ENCODE assay signal across 17 mouse cellular contexts in the genomic region with DNA sequence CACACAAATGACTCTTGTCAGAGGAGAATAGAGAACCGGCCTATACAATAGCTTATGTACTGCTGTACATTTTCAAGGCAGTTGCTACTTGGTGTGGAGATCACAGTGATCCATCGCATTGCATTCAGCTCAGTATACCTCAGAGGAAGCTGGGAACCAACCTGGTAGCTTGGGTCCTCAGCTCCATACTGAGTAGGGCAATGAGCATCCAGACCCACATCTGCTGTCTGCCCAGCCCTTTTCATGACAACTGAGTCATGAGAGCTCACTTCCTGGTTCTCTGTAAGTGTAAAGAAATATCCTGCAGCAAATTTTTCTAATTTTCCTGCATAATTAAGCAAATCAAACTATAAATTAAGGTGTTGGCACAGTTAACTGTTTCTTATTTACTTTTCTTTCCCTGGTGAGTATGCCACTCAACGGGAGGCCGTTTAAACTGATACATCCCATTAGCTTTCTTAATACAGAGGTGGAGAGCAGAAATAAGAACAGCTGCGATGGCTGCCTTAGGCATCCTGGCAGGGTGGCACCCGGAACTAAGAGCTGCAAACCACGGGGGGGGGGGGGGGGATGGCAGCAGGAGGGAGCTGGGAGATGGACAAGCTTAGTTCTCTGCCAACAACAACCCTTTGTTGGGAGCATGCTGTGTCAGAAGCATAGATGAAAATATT.
"Had no signal": no experiment of that assay in that cellular context is flagged by ENCODE, and none has a peak within 500 bp of the region (broad histone marks: within the 10 kb centered on the region; RNA-seq: fewer than 3 reads in every experiment).

No protein-coding gene starts in this region.

- H3K9me3 ChIP-seq: limb, embryonic 12.5 days; liver, embryonic 13.5 days; lung, embryonic 15.5 days; megakaryocyte, embryonic 14.5 days; midbrain, embryonic 15.5 days had no signal

- H3K4me2 ChIP-seq: limb, embryonic 12.5 days; liver, embryonic 13.5 days; lung, embryonic 15.5 days; midbrain, embryonic 11.5 days; midbrain, embryonic 15.5 days had no signal

- H3K4me3 ChIP-seq: limb, embryonic 12.5 days; liver, embryonic 13.5 days; lung, embryonic 15.5 days; megakaryocyte, embryonic 14.5 days; midbrain, embryonic 15.5 days had no signal

- H3K27ac ChIP-seq: limb, embryonic 12.5 days; liver, embryonic 13.5 days; lung, embryonic 15.5 days; macrophage; midbrain, embryonic 15.5 days had no signal

- H3K4me1 ChIP-seq: limb, embryonic 12.5 days; liver, embryonic 13.5 days; lung, embryonic 15.5 days; megakaryocyte, embryonic 14.5 days; midbrain, embryonic 15.5 days had no signal

- ATAC-seq: liver, postnatal 0 days; midbrain, embryonic 15.5 days had no signal

- H3K9ac ChIP-seq: limb, embryonic 12.5 days; liver, embryonic 13.5 days; liver, postnatal 0 days; lung, embryonic 15.5 days; midbrain, embryonic 15.5 days had no signal

- H3K27me3 ChIP-seq: limb, embryonic 12.5 days; liver, embryonic 13.5 days; lung, embryonic 15.5 days; megakaryocyte, embryonic 14.5 days; midbrain, embryonic 15.5 days had no signal

- H3K36me3 ChIP-seq: limb, embryonic 12.5 days; liver, embryonic 13.5 days; lung, embryonic 15.5 days; midbrain, embryonic 15.5 days had no signal

- DNase-seq: kidney, adult 8-10 months; kidney, postnatal 36 days; layer of hippocampus, adult 9-11 months; layer of hippocampus, postnatal 36 days; liver; liver, embryonic 13.5 days; liver, postnatal 0 days; lung, postnatal 14 days; retina, postnatal 1 day; right cerebral cortex, postnatal 14 days; thymus, postnatal 36 days had no signal
